Mouse (Mus musculus): Measurements from ENCODE around the gene Fgd6.

DNA sequence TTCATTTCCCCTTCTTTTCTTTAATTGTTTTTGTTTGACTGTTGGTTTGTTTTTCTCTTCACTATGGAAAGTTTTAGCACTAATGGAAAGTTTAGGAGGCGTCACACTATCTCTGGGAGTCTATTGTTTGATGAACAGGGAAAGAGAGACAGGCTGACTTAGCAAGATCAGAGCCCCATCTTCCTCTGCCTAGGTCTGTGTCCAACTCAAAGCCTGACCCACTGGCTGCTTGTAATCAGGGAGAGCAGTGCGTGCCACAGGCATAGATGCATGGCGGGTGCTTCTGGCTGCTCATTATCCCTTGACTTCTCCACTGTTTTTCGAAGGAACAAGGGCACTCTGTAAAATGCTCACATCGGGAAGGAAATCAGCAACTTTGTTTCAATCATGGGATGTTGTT, 26.6 kb downstream of the Fgd6 start:
- no peak for TF ChIP-seq POLR2A (IDR thresholded peaks at IDR 0.05; ENCODE audit: low read depth, low read length)
- TF ChIP-seq CTCF (conservative IDR thresholded peaks at IDR 0.05; ENCODE audit: insufficient read depth, insufficient read length, low read depth, low read length), result no peak
